Mouse (Mus musculus) spleen, adult 18-20 months (tissue): ENCODE measurements around the gene Rnf38.

Experiments
- DNase-seq, 2 experiments: peaks; one replicate each; pipeline ENCODE4 v3.0.0; 2022; ENCODE audit warnings: mixed read lengths in 2 of 2

The Rnf38 gene

GRCm38 (mm10) chr4:44223444-44223843 is 10.1 kb downstream of the Rnf38 start:
- no peak for DNase-seq

- no peak for DNase-seq
Measured at GRCm38 (mm10) chr4:44216797-44217442, 16.7 kb downstream of the Rnf38 start.

GRCm38 (mm10) chr4:44199968-44200367 is 33.6 kb downstream of the Rnf38 start:
- DNase-seq: peak in 1 of 2 experiments; percentile 13

- no peak for DNase-seq
Measured at GRCm38 (mm10) chr4:44187431-44187830, 46.2 kb downstream of the Rnf38 start.

GRCm38 (mm10) chr4:44183862-44184261 is 49.7 kb downstream of the Rnf38 start:
- no peak for DNase-seq

- no peak for DNase-seq
Measured at GRCm38 (mm10) chr4:44179748-44180147, 53.8 kb downstream of the Rnf38 start.

GRCm38 (mm10) chr4:44173177-44173576 is 60.4 kb downstream of the Rnf38 start:
- peak in 1 of 2 experiments; percentile 57 for DNase-seq

GRCm38 (mm10) chr4:44172676-44173075 is 60.9 kb downstream of the Rnf38 start:
- no peak for DNase-seq

- DNase-seq: no peak
Measured at GRCm38 (mm10) chr4:44169884-44170283, 63.7 kb downstream of the Rnf38 start.

GRCm38 (mm10) chr4:44168816-44169215 is 64.8 kb downstream of the Rnf38 start:
- peak in 1 of 2 experiments; percentile 28 for DNase-seq

- DNase-seq: peak; percentile 96 to 97
Measured at GRCm38 (mm10) chr4:44168231-44168647, 65.3 kb downstream of the Rnf38 start.

GRCm38 (mm10) chr4:44167397-44168121 is 66.0 kb downstream of the Rnf38 start:
- DNase-seq: peak; percentile 83 to 88

- no peak for DNase-seq
Measured at GRCm38 (mm10) chr4:44166702-44167396, 66.7 kb downstream of the Rnf38 start.

GRCm38 (mm10) chr4:44164621-44165020 is 69.0 kb downstream of the Rnf38 start:
- DNase-seq: no peak

- DNase-seq: no peak
Measured at GRCm38 (mm10) chr4:44163034-44163433, 70.6 kb downstream of the Rnf38 start.

- no peak for DNase-seq
Measured at GRCm38 (mm10) chr4:44160990-44161689, 72.4 kb downstream of the Rnf38 start.

- no peak for DNase-seq
Measured at GRCm38 (mm10) chr4:44159839-44160238, 73.8 kb downstream of the Rnf38 start.

GRCm38 (mm10) chr4:44156481-44156880 is 77.1 kb downstream of the Rnf38 start:
- no peak for DNase-seq

GRCm38 (mm10) chr4:44154884-44155283 is 78.7 kb downstream of the Rnf38 start:
- DNase-seq: no peak

GRCm38 (mm10) chr4:44152904-44153303 is 80.7 kb downstream of the Rnf38 start:
- no peak for DNase-seq

GRCm38 (mm10) chr4:44126805-44127204 is 106.8 kb downstream of the Rnf38 start:
- DNase-seq: no peak

- no peak for DNase-seq
Measured at GRCm38 (mm10) chr4:44119410-44120201, 114.0 kb downstream of the Rnf38 start.
